Mouse (Mus musculus): Measurements from ENCODE around the gene Tmem52b.

The Tmem52b gene

GRCm38 (mm10) chr6:129532556-129532941, 20.2 kb downstream of the Tmem52b start:
- peak; percentile 72 for DNase-seq (ENCODE audit: low read depth, low spot score)

GRCm38 (mm10) chr6:129532942-129533860, 20.8 kb downstream of the Tmem52b start, which contains the start of gene Gabarapl1:
Gabarapl1 (plus strand) TSS chr6:129533160.
- peak; percentile 85 for DNase-seq (ENCODE audit: low read depth, low spot score)

DNA sequence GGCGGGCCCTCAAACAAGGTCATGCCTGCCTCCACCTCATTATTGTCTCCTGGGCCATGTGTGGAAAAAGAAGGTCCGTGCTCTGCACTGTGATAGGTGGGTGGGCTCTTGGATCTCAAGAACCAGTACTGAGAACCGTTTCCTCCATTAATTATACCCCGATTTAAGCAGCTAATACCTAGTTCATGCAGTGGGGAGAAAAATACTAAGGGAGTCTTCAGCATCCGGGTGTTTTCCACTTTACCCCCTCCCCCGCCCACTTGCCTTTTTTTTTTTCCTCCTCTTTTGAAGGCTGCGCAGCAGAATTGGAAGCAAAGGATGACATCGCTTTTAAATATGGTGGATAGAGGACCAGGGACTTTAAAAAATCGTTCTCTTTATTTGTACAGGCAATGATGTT, 21.7 kb downstream of the Tmem52b start:
- DNase-seq (ENCODE audit: low read depth, low spot score), result no peak

DNA sequence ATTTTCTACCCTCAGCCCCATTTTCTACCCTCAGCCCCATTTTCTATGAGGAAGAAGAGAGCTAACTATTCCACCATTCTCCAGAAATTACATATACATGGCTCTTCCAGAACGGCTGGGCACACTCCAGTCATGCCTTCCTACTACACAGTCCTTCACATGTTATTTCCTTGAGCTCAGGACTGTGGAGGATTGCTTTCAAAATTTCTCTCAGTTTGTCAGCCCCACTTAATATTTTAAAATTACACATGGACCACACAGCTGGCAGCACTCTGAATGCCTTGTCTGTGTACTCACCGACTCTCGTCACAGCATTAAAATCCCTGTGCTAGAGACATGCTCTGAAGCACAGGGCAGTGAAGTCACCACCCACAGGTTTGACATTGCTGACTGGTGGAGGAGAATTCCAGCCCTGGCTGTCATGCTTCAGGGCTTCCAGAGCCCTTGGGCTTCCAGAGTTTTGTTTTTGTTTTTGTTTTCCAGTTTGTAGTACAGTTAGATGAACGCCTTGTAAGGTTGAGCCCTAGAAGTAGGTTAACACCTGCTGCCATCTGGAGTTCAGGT, 22.4 kb downstream of the Tmem52b start:
- DNase-seq (ENCODE audit: low read depth, low spot score), result no peak

DNA sequence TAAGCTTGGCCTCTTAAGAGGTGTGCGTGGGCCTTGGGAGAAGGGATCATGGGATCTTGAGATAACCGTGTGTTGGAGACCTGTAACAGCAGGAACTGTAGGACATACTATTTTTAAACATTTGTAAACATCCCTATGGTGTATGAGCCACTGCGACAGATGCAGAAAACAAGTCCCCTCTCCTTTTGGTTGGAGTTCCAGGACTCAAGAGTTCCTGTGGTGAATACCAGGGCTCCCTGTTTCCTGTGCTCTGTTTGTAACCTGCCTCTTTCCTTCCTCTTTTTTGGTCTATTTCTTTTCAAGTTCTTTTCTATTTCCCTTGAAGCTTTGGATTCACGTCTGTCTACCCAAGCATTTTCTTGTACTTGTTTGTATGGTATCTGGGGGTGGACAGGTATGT, 23.4 kb downstream of the Tmem52b start:
- DNase-seq (ENCODE audit: low read depth, low spot score), result no peak

GRCm38 (mm10) chr6:129538555-129538954, 26.2 kb downstream of the Tmem52b start:
- DNase-seq (ENCODE audit: low read depth, low spot score), result no peak

DNA sequence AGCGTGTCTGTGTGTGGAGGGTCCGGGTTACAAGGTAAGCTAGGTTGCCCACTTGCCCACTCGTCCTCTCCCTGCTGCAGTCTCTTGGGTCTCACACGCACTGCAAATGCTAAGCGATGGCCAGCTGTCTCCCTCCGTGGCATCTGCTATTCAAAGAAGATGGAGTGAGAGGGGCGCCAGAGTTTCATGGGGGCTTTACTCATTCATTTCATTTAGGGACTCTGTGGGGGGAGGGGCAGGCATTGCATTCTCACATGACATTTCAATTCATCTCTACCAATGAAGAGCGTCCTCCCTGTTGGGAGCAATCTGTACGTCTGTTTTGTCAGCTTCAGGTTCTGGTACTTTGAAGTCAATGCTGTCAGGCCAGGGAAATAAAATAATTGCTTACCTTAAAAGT, 29.6 kb downstream of the Tmem52b start:
- DNase-seq (ENCODE audit: low read depth, low spot score), result no peak

GRCm38 (mm10) chr6:129542540-129542939, 30.2 kb downstream of the Tmem52b start:
- no peak for DNase-seq (ENCODE audit: low read depth, low spot score)

DNA sequence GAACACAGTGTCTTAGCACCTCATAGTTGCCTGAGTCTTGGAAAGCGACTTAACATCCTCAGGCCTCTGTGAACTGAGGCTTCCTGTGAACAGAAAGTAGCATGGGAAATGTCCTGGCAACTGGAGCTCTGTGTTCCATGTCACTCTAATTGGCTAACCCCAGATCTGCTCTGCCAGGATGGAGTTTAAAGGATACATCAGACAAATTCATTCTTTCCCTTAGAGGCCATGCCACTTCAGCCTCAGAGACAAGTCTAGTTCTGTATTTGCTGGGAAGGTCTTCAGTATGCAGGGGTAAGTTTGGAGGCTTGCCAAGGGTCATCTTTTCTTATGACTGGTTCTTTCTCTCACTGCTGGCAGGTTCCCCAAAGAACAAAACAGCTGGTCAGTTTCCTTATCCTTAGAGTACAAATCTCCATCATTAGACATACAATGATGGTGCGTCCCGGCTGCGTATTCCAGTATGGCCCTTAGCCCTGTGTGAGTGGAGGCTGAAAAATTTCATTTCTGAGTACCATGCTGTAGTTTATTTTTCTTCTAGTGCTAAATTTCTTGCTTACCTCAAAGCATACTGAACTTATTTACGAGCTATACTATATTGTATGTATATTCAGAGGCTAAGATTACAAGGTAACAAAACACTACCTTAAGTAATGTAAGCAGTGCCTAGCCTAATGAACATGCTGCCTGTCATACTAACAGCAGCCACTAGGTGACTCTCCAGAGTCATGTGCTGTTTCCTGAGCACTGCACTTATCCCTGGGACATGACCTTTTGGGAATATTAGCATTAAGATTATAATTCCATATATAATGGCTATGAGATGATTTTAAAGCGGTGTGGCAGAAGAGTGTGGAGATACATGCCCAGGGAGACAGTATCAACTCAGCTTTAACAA, 31.6 kb downstream of the Tmem52b start:
- peak; percentile 71 for DNase-seq (ENCODE audit: low read depth, low spot score)

DNA sequence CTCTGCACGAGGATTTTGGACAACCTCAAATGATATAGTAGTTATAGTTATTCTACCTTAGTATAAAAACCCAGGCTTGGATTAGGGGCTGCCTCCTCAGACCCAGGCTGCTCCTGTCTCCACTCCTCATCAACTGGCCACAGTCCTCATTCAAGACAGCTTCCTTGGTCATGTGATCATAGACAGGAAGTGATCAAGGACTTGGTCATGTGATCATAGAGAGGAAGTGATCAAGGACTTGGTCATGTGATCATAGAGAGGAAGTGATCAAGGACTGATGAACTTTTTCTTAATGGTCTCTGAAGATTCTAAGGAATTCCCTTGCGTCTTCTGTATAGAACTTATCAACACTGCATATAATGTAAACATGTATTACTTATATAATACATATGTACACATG, 34.9 kb downstream of the Tmem52b start:
- no peak for DNase-seq (ENCODE audit: low read depth, low spot score)

DNA sequence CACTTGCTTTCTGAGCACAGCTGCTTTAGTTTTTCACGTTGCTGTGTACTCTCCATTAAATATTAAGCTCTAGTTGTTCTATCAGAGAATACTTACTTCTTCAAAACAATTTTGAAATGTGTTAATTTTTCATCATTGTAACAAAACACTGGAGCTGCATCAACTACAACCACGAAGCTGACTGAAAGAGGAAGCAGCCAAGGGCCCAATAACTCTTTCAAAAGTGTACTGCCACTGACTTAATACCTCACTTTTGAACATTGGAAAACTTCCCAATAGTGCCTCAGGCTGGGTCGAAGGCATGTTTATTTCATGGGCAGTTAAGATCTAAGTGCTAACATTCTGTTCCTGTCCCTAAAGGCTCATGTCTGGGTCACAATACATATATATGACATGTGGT, 35.7 kb downstream of the Tmem52b start:
- no peak for DNase-seq (ENCODE audit: low read depth, low spot score)

- DNase-seq (ENCODE audit: low read depth, low spot score), result no peak
Measured at GRCm38 (mm10) chr6:129557298-129558023, 45.1 kb downstream of the Tmem52b start.

DNA sequence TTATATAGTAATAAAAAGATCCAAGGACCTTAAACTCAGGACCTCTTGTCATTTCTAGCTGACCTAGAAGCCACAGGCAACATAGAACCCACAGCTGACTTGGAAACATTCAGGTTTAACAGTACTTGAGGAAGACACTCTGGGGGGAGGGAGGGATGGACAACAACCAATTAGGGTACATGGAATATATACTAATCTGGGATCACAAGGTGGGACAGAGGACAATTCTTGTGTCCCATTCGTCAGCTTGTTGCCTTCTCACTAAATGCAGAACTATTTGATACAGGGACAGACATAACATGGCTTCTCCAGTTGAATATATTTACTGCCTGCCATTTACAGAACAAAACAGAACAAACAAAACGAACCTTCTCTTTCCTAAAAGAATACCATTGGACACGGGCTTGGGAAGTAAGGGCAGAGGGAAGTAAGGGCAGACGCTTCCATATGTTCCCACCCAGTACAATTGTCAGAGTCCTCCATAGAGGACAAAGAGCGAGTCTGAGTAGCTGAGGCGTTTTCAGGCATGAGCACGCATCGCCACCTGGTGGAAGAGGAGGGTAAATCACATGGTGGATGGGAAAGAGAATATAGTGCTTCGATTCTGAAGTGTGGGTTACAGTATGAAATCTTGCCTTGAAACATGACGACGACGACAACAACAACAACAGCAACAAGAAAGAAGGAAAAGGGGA, 46.7 kb downstream of the Tmem52b start:
- DNase-seq (ENCODE audit: low read depth, low spot score), result peak; percentile 77

DNA sequence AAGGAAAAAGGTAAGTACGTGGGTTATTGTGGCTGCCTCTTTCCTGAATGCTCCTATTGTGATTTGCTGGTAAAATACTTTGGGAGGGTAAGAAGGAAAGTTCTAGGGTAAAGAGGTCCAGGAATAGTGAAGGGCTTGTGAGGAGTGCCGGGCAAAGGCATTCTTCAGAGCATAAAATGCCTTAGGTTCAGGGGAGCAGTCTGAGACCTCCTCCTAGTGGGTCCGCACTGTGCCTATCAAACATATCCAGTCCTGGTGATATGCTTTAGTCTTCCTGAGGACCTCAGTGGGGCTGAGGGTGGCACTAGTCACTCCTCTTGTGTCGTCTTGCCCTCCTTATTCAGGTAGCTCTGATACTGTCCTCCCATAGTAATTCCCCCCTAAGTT, 47.3 kb downstream of the Tmem52b start:
- DNase-seq (ENCODE audit: low read depth, low spot score), result no peak

GRCm38 (mm10) chr6:129565257-129565656, 52.9 kb downstream of the Tmem52b start:
- DNase-seq (ENCODE audit: low read depth, low spot score), result no peak

Measured in ZHBTc4 (cell line).